Mouse (Mus musculus) bone marrow macrophage, adult 2 months (primary cell): ENCODE measurements around the gene Zfp383. TPM values are rescaled to one million over a fixed set of nuclear protein-coding genes. Genes with fewer than 3 reads are reported as not detected.
"Not testable (repeated sequence)": the region's sequence is repeated elsewhere in the genome, so short reads cannot be mapped to it uniquely, and the experiment has no call there.

Experiments used
- H3K27ac ChIP-seq: 2 replicates; pipeline ENCODE4 v1.5.1; 2012; ENCODE audit warnings: low read depth, low read length; ENCODE audit not compliant: insufficient read depth
- H3K4me1 ChIP-seq: 2 replicates; pipeline ENCODE4 v1.6.1; 2012; ENCODE audit warnings: low read length; ENCODE audit not compliant: control insufficient read depth, insufficient read depth
- H3K4me3 ChIP-seq: 2 replicates; pipeline ENCODE4 v1.5.1; 2012; ENCODE audit warnings: mild to moderate bottlenecking, low read length, moderate library complexity; ENCODE audit not compliant: insufficient read depth
- CTCF ChIP-seq: IDR thresholded peaks from 2 replicates; pipeline ENCODE4 v1.5.1; 2012; ENCODE audit warnings: low read depth, mild to moderate bottlenecking, low read length, moderate library complexity
- POLR2A ChIP-seq: IDR thresholded peaks from 2 replicates; pipeline ENCODE4 v1.6.1; 2012; ENCODE audit warnings: mild to moderate bottlenecking, low read depth, low read length, borderline replicate concordance
- polyA plus RNA-seq: library from polyadenylated mRNA; stranded (reverse); fragments of >200 nt; gene quantifications from 2 replicates; pipeline ENCODE4 v1.2.4, GENCODE M21; 2012; ENCODE audit not compliant: missing spikeins, insufficient read depth, insufficient read length

Gene Zfp383
- polyA plus RNA-seq = 3.1 and 3.8 TPM in 2 replicates

- Histone ChIP-seq H3K4me1 (peaks cover 7% of the 10 kb centered on the region), H3K4me3 (peak within 1 kb of the TSS; percentile 93), H3K27ac (peak within 1 kb of the TSS; percentile 66)
- TF ChIP-seq POLR2A (no peak), CTCF (no peak)
Observed at GRCm38 (mm10) chr7:29908130-29908950, at the start of gene Zfp383. Gene Zfp383, plus strand, starts transcription at chr7:29908223.

GRCm38 (mm10) chr7:29859532-29860517, 48.2 kb upstream of the Zfp383 start, which contains the start of gene Zfp420:
Gene Zfp420, plus strand, starts transcription at chr7:29859979.
- TF ChIP-seq POLR2A = no peak
- no peak for TF ChIP-seq CTCF
- peaks cover 2% of the 10 kb centered on the region; the same call in 1 of the 2 replicates for H3K4me1 ChIP-seq
- H3K27ac ChIP-seq = no peak within 1 kb of the TSS
- peak within 1 kb of the TSS; percentile 82 for H3K4me3 ChIP-seq

- Histone ChIP-seq H3K4me3 (no peak overlapping the region), H3K27ac (no peak overlapping the region), H3K4me1 (peaks cover 2% of the 10 kb centered on the region; the same call in 1 of the 2 replicates)
- TF ChIP-seq POLR2A = no peak
- TF ChIP-seq CTCF = no peak
Observed at GRCm38 (mm10) chr7:29861660-29862059, 46.4 kb upstream of the Zfp383 start.

- Histone ChIP-seq H3K4me3 (no peak overlapping the region), H3K4me1 (no peaks in the 10 kb centered on the region), H3K27ac (no peak overlapping the region)
- TF ChIP-seq CTCF (no peak), POLR2A (no peak)
Observed at GRCm38 (mm10) chr7:29874256-29874655, 33.8 kb upstream of the Zfp383 start.

- not testable (repeated sequence) for H3K27ac ChIP-seq, H3K4me3 ChIP-seq, H3K4me1 ChIP-seq
Observed at GRCm38 (mm10) chr7:29877561-29877960, 30.5 kb upstream of the Zfp383 start.

- TF ChIP-seq POLR2A (no peak), CTCF (no peak)
- H3K27ac ChIP-seq = no peak overlapping the region
- H3K4me1 ChIP-seq = no peaks in the 10 kb centered on the region
- H3K4me3 ChIP-seq = no peak overlapping the region
Observed at GRCm38 (mm10) chr7:29880056-29880455, 28.0 kb upstream of the Zfp383 start.

- H3K4me1 ChIP-seq = no peaks in the 10 kb centered on the region
- no peak overlapping the region for H3K4me3 ChIP-seq
- no peak overlapping the region for H3K27ac ChIP-seq
- TF ChIP-seq POLR2A = no peak
- TF ChIP-seq CTCF = no peak
Observed at GRCm38 (mm10) chr7:29880916-29881315, 27.1 kb upstream of the Zfp383 start.

- no peak overlapping the region for H3K4me3 ChIP-seq
- H3K27ac ChIP-seq = no peak overlapping the region
- no peaks in the 10 kb centered on the region for H3K4me1 ChIP-seq
- TF ChIP-seq CTCF (no peak), POLR2A (no peak)
Observed at GRCm38 (mm10) chr7:29890501-29890900, 17.5 kb upstream of the Zfp383 start.

- no peaks in the 10 kb centered on the region for H3K4me1 ChIP-seq
- no peak overlapping the region for H3K27ac ChIP-seq
- H3K4me3 ChIP-seq = no peak overlapping the region
- TF ChIP-seq CTCF = no peak
- no peak for TF ChIP-seq POLR2A
Observed at GRCm38 (mm10) chr7:29892756-29893155, 15.3 kb upstream of the Zfp383 start.
